Mouse (Mus musculus) retina, postnatal 1 day (tissue): ENCODE measurements at regions not wholly inside any gene's neighbourhood (a gene's known extent, or its start where the extent isn't known, plus 50 kb on each side); places are given as distances from the start of the nearest gene placed in this dataset.

Experiments used
- DNase-seq: peaks from one replicate; pipeline ENCODE4 v3.0.0-alpha.2; 2012

DNA sequence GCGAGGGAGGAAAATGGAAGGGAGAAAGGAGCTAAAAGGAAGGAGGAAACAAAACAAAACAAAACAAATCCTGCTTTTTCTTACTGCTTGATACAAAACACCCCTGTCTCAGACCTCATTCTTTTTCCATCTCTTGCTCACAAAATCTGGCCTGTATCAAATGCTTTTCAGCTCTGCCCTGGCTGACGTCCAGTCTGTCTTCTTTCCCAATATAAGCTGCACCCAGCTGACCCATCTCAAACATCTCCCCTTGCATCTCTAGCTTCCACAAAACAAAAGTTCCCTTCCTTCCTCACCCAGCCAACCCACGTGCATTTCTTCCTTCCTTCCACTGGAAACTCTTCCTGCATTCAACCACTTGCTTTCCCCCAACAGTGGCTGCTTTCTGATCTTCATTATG lies 183.1 kb upstream of the Usp25 start:
- DNase-seq = no peak

DNA sequence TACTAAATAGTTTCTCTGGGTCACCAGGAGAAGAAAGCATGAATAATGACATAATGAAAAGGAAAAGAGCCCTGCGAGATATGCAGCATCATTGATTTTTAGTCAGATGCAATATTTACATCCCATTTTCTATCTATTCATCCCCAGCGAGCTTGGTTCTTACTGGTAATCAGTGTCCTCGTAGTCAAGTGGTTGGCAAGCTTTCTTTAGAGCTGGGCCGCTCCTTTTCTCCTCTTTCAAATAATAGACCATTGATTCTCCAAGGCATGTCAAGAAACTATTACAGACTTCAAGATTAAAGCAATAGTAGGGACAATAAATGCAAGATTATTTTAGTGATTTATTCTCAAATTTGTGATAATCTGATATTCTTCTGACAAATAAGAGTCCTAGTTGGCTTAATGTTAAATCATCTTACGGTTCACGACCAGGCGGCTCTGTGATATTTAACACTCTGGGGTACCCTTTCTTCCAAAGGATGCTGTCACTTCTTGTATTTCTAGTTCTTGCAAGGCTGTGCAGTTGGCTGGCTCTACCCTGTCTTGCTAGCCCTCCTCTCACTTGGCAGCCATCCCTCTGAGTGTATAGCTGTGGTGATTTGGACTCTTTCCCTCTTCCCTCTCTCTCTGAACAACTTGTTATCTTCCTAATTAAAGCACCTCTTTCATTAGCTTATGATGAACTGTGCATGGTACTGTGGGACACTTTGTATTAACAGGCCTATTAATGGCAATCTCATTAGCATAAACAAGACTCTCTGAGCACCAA lies 185.6 kb upstream of the Usp25 start:
- DNase-seq = peak; percentile 57

DNA sequence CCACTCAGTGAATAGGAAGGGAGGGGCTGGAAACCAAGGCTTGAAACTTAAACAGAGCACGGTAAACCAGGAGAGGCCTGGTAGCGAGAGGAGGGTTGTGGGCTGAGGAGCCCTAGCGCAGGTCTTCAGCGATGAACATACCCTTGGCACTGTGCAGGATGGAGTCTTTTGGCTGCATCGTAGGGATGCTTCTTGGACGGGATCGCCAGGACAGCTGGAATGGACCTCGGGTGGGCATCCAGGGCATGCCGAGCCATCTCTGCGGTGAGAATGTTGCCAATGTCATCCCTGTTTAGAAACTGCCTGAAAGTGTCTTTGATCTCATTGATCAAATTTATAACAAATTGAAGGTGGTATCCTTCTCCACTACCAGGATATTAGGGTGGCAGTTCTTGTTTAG lies 192.2 kb upstream of the Usp25 start:
- DNase-seq = no peak

DNA sequence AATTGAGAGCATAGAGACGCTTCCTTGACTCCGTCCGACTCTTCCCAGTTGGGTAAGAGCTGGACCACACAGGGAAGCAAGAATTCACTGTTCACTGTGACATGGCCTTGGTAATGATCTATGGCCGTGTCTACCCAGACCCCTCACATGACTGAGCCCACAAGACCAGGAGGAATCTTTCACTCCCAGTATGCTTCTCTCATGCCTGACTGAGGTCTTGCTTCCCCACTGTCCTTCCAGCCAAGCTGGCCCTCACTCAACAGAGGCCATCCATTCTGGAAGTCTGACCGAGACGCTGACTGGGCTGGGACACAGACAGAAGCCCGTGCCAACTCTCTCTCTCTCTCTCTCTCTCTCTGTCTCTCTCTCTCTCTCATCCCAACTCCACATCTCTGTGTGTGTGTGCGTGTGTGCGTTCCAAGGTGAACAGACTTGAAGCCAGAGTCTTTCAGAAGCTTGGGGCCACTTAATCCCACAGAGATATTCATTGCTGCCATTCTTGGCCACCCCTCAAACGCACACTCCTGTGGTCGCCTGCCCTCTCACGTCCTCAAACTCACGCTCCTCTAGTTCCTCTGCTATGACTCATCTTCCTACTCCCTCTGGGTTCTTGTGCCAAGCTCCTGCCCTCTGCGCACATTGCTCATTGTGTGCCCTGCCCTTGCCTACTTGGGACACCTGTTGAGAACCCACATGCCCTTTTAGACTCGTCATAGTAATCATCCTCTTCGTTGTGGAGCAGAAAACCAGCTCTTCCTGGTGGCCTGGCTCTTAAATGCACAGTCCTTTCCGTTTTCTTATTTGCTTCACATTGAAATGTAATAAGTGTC lies 197.2 kb upstream of the Usp25 start:
- DNase-seq = no peak

DNA sequence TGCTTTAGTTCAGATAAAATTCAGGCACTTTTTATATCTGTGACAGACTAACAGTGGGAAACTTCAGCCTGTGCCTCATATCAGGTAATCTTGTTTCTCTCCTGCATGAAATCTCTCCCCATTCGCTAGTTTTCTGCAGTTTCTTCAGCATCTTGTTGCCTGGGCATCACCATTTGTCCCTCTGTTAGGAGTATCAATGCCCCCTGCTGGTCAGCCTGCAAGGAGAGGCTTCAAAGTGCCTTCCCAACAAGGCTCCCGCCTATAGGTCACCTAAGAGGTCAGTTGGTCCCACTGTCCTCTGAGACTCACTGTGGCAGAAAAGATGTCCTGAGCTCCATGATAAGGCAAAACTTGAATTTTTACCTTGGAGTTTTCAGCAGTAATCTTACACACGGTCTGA lies 209.8 kb upstream of the Usp25 start:
- DNase-seq = peak; percentile 68

DNA sequence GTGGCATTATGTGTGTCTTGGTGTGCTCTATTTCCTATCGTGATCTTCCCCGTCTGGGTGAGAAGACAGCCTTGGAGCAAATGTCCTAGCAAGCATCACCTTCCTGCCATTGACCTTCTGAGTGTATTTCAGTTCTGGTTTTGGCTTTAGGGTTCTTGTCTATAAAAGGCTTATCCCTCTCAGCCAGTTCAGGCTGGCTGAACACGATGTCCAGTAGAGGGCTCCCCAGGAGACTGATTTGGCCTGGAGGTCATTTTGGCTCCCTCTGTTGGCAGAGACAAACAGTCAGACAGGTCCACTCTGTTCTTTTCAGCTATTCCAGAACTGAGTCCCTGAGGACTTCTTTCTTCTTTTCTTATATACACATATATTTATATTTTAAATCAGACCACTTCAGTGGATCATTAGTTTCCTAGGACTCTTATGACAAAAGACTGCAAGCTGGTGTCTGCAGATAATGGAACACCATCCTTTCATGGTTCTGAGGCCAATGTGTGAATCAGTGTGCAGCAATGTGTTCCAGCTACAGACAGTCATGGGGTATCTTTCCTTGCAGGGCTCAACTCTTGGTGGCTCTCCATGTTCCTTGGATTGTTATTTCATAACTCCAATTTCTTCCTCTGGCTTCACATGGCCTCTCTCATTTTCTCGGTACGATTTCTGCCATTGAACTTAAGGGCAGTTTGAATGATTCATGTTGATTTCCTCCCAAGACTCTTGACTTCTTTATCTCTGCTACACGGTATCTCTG lies 226.9 kb upstream of the Usp25 start:
- DNase-seq = peak; percentile 58

DNA sequence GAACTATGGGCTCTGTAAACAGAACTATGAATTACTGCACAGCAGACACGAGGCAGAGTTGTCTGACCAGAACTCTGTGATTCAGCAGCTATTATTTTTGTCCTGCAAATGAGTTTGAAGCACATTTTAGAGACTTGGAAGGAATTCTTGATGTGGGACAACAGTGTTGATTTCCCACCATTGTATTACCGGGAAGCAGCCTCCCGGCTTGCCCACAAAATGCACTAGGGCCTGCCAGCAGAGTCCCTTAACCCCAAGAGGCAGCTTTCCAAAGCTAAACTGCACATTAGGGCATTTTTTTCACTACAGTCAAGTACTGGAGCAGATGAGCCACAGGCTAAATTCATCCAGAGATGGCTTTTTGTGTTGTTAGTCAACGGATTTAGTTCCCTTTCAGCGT lies 230.8 kb upstream of the Usp25 start:
- no peak for DNase-seq

DNA sequence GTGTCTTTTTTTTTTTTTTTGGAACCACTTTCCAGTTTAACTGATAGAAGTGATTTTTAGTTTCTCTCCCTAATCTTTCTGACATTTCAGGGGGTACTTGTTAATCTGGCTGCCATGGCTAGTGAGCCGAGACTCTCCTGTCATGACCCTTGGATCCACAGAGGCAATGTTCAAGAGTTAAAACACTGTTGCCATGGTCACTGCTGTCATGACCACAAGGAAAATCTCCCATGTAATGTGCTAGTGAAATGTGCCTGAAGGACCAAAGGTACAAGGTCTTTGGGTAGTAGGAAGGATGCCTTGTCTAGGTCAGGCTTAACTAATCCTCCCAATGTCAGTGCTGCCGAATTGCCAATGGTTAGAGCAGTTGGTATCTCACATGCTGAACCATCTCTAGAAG lies 237.7 kb upstream of the Usp25 start:
- no peak for DNase-seq

DNA sequence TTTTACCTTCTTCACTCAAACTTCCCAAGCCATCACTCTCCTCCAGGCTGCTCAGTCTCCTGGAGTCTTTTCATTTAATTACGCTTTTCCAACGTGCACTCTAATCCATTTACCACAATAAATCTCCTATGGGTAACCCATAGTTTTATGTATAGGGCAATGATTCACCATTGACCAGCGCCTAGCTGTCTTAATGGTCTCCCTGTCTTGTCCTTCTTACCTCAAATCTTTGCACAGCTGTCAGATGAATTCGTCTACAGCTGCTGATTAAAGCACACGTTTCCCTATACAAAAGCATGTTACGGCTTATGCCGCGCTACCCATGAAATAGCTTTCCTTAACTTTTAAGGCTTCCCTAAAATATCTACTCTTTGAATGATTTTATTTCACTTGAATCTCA lies 239.5 kb upstream of the Usp25 start:
- DNase-seq = peak; percentile 11

DNA sequence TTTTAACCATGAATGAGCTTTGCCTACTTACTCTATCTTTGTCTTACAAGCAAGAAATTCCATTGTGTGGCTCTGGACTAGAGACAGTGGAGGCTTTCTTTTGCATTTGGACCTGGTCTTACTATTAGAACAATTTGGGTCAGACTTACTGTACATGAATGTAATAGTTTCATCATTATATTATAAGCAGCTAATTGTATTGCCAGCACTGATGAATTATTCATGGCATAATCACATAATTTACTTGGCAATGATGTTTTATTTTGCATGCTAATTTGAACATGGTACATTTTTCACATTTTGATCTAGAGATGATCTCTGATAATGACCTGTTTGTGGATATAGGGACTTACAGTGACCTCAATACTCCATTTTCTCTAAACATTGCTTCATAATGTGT lies 240.0 kb upstream of the Usp25 start:
- DNase-seq = peak; percentile 59

DNA sequence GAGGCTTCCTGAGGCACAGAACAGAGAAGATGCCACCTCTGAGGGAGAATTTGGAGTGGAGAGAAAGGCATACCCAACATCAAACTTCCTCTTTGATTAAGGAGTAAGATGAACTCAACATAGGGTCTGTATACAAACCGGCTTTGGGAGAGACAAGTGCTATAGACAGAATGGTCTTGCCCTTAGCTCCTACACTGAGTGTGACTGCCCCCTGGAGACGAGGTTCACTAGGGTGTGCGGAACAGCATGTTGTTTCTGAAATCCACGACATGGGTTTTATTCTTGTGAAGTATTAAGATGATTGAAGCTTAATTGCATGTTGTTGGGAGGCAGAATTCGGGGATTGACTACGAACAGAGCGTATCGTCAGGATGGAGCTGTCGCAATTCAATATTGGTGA lies 244.9 kb upstream of the Usp25 start:
- peak; percentile 33 for DNase-seq

DNA sequence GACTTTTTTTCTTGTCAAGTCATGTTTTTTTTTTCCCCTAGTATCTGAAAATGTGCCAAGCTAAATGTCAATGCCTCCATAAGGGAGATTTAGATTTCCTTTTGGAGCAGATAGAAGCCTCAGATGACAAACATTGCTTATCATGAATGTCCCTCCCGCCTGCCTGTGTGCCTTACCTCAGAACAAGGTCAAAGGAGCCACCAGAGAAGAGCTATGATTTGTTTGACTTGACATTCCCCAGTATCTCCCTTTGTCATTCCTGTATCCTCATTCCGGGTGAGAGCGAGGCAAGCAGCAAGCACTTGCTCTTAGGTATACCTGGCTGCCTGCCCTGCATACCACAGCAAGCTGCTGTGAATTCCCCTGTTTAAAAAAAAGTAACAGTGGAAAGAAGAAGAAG lies 246.9 kb upstream of the Usp25 start:
- DNase-seq = no peak

DNA sequence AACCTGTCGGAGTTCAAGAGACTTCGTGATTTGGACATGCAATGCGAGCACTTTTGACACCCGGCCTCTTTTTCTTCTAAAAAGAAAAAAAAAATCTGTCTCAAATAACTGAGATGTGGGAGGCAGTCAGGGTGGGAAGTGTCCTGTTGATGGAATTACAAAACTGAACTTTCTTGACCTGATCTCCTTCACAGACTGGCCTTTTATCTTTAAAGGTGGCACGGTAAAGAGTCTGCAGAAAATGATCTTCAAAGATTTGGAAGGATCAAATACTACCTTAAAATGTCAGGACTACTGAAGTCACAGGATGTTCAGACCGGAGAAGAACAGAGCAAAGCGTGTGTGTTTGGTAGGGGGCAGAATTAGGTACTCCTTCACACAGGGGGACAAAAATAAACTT lies 248.0 kb upstream of the Usp25 start:
- DNase-seq = no peak

DNA sequence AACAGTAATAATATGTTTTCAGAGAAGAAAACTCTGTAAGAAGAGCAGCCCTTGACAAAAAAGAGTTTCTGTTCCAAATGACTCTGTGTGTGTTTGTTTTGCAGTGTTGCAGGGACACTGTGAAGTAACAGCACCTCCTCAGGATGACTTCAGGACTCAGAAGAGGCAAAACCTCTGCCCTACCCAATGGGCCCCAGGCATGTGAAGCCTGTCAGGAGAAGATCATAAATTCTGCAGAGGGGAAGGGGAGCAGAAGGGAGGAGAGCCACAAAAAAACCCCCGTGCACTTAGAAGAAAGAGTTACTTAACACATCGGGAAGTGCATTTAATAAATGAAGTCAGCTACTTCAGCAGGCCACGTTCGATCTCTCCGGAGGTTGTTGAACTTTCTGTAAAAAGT lies 248.5 kb upstream of the Usp25 start:
- no peak for DNase-seq

DNA sequence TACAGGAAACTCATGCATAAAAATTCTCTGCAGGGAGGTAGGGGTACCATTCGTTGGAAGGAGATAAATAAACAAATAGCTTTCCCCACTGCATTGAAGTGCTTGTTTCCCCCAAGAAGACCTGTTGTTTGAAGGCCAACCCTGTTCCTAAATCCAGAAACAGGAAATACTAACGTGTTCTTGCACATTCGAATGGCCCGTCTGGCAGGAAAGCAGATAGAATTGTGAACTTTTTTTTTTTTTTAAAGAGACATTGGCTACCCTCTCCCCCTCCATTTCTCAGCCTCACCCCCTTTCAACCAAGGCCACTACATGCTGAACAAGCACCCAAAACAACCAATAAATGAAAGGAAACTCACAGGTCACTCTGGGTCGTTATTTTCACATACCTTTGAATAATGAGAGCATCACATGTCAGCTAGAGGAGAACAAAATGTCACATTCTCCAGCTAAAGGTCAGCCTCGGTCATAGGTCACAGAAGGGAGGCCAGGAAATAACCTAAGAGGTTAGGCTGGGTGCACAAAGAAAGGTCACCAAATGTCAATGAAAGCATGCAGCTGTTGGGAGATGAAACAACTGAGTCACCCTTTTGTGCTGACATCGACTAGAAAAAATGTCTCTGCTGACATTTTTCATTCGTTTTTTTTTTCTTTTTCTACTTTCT lies 250.8 kb upstream of the Usp25 start:
- DNase-seq = no peak

DNA sequence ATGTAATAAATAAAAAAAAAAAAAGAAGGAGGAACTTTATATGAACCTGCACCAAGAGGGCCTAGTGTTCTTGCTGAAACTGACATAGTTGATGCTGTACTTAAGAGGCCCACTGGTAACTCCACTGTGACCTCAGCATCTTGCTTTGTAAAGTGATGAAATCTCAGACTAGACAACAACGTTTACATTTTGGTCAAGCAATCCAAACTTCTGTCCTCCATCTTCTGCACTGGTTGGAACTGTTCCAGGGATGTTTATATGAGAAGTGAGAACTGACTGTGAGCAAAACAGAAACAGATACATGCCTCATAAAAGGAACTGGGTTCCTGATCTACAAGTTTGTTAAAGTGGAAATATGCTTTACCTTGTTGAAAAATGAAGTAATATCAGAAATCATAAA lies 251.7 kb upstream of the Usp25 start:
- no peak for DNase-seq

DNA sequence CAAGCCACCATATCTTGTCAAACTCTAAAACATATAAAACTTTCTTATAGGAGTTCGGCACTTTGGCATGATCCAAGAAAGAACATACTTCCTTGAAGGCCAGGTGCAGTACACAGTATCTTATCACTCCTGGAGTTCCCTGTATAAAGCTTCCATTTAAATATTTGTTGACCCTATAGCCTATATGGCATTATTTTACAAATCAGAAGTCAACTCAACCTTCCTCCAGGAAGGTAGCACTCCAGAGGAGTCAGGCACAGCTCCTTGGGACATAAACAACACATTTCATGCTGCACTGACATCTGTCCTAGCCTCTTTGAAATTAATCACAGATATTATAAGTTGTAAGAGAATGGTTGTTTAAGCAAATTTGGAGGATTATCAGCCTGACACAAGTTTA lies 252.5 kb upstream of the Usp25 start:
- DNase-seq = no peak

DNA sequence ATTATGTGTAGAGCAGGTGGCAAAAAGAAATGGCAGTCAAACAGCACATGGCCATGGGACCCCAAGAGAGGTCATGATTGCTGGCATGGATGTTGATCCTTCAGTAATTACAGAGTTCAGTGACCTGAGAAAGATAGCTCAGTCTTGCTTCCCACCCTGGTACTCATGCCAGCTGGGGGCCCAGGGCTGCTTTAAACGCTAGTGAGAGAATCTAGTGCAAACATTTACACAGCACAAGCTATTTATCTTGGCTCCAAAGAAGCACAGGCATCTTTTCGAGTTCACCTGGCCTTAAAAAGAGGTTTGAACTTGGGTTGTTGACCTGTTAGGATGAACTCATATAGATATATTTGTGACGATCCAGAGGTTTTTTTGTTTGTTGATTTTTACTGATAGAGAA lies 258.6 kb upstream of the Usp25 start:
- peak; percentile 55 for DNase-seq

DNA sequence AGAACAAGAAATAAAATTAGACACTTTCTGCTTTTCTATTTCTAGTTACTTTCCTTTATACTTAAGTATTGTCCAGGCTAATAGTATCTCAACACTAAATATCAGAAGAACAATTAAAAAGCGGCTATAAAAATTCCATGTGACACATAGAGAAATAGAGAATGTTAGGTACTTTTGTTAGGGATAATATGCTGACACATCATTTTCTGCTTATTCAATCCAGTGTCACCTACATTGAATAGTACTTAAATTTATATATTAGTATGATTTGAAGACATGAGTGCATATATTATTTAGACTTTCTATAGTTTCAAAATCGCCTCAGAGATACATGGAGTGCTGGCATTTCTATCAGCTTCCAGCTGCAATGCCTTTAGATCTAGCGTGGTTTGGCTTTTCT lies 267.1 kb upstream of the Usp25 start:
- DNase-seq = no peak

DNA sequence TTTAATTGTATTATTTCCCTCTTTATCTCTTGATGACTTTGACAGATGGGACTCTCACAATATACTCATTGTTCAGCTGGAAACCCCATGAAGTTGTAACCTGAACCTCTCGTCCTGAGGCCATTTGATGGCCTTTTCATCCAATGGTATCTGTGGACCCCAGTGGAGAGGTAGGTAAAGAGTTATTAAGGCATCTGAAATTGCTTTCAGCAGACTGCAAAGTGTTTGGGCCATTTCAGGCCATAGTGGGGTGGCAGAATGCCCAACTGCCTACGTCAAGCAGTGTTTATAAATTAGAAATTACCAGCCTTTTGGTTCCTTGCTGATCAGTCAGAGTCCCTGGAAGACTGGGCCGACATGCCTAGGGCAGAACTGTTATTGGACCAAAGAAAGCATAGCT lies 272.4 kb upstream of the Usp25 start:
- DNase-seq = no peak

DNA sequence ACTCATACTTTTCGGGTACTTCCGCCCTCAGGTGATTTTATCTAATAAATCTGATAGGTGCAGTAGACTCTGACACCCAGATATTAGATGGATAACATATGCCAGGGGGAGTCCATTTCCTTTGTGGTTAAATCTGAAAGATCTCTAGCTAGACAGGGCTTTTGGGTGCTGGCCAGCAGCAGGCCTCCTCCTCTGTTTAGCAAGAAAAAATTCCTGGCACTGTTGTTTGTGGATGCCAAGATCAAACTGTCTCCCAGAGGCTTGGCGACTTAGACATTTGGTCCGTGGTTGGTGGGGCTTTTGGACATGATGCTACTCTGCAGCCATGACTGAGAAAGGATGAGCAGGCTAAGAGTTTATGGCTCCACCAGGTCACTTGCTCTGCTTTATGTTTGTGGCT lies 287.5 kb upstream of the Usp25 start:
- no peak for DNase-seq

DNA sequence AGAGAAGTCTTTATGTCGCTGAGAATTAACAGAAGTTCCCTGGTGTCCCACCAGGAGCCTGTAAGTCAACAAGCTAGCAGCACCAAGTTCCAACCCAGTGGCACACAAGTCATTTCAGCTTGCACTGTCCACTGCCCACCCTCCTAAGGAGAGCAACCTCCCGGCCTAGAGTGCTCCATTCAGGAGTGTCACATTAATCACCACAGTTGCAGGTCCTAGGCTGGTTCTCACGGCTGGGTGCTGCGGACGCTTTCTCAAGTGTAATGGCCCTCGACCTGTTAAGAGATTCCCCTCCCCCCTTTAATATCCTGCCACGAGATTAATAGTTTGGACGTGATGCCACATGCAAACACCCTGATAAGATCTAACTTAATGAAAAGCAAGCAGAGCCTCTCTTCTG lies 288.2 kb upstream of the Usp25 start:
- no peak for DNase-seq

DNA sequence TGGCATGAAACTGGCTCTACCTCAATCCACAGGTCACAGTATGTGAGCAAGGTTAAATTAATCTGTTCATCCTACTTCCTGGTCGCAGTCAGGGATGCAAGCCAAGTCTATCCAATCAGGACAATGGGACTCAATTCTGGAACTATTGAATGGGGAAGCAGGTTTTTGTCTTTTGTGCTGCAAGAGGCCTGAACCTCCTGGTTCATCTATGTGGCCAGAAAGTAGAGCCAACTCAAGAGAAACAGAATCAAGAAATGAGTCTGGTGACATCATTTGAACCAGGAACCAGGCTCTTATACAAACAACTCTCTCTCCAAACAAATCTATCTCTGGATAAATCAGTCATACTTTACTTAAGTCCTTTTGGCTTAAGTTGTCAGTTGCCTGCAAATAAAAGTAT lies 294.7 kb upstream of the Usp25 start:
- DNase-seq = no peak
